Mouse (Mus musculus) embryonic fibroblast, embryonic 13.5 days (primary cell): ENCODE measurements around the gene Itpk1. TPM values are rescaled to one million over a fixed set of nuclear protein-coding genes. Genes with fewer than 3 reads are reported as not detected.
"Not testable (repeated sequence)": the region's sequence is repeated elsewhere in the genome, so short reads cannot be mapped to it uniquely, and the experiment has no call there.

Experiments used
- H3K27ac ChIP-seq: 2 replicates; pipeline ENCODE4 v1.5.1; 2012; ENCODE audit warnings: low read length, control low read depth, inconsistent platforms; ENCODE audit not compliant: insufficient read depth
- H3K4me1 ChIP-seq: 2 replicates; pipeline ENCODE4 v1.6.1; 2011; ENCODE audit warnings: low read length; ENCODE audit not compliant: control insufficient read depth, insufficient read depth
- H3K4me3 ChIP-seq: 2 replicates; pipeline ENCODE4 v1.5.1; 2011; ENCODE audit warnings: mild to moderate bottlenecking, control low read depth, low read length; ENCODE audit not compliant: insufficient read depth
- CTCF ChIP-seq: IDR thresholded peaks from 2 replicates; pipeline ENCODE4 v1.5.1; 2011; ENCODE audit warnings: mild to moderate bottlenecking, control low read depth, low read length, moderate library complexity, borderline replicate concordance; ENCODE audit not compliant: insufficient read depth
- POLR2A ChIP-seq: IDR thresholded peaks from 2 replicates; pipeline ENCODE4 v1.6.1; 2011; ENCODE audit warnings: low read depth, mild to moderate bottlenecking, control low read depth, low read length, moderate library complexity
- polyA plus RNA-seq: library from polyadenylated mRNA; stranded (reverse); fragments of >200 nt; gene quantifications from 2 replicates; pipeline ENCODE4 v1.2.4, GENCODE M21; 2011; ENCODE audit warnings: low read depth; ENCODE audit not compliant: missing spikeins, insufficient read length

Itpk1 gene
- polyA plus RNA-seq, 1 experiment = 5.0 TPM

DNA sequence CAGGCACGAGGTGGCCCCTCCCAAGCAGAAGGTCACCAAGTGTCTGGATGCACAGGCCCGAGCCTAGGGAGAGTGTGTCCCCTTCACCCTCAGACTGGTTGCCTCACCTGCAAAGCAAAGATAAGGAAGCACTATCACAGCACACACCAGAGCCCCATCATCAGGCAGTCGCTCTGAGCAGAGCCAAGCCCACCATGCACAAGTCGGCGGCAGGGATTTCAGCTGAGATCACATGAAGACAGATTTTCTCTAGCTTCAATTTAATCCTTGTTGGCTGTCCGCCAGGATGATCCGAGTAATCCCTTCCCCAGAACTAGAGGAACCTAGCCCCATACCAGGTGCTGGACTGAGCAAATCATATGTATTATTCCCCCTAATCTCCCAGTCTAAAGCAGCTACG is 73.0 kb downstream of the Itpk1 start:
- no peak overlapping the region for H3K4me3 ChIP-seq
- TF ChIP-seq POLR2A = no peak
- no peak for TF ChIP-seq CTCF

DNA sequence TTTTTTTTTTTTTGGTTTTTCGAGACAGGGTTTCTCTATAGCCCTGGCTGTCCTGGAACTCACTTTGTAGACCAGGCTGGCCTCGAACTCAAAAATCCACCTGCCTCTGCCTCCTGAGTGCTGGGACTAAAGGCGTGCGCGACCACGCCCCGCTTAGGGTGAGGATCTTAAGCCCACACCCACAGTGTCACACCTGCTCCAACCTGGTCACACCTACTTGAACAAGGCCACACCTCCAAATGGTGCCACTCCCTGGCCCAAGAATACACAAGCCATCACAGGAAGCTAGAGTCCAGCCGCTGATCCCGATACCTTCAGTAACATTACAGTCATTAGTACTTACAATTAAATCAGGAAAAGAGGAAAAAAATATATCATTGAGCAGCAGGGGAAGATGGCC is 74.3 kb downstream of the Itpk1 start:
- H3K4me3 ChIP-seq, H3K4me1 ChIP-seq, H3K27ac ChIP-seq: not testable (repeated sequence)

More for the DNA sequence above, 73.0 kb downstream of the Itpk1 start:
- Histone ChIP-seq H3K27ac (no peak overlapping the region), H3K4me1 (no peaks in the 10 kb centered on the region)

DNA sequence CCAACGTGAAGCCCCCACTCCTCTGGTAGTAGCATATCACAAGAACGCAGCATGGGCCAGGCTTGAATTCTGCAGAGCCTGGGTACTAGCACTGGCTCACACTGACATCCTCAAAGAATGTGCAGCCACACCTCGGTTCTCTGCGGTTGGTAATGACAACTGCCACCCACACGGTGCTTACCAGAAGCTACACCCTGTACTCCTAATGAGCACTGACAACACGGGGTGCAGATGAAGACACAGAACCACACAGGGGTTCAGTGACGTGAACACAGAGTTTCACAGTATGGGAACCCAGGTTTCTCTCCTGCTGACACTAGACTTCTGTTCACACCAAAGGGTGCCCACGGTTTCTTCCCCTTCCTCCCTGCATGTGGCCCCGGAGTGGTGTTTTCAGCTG is 76.5 kb downstream of the Itpk1 start:
- Histone ChIP-seq H3K27ac (no peak overlapping the region), H3K4me3 (no peak overlapping the region), H3K4me1 (no peaks in the 10 kb centered on the region)
- TF ChIP-seq POLR2A (no peak), CTCF (no peak)

DNA sequence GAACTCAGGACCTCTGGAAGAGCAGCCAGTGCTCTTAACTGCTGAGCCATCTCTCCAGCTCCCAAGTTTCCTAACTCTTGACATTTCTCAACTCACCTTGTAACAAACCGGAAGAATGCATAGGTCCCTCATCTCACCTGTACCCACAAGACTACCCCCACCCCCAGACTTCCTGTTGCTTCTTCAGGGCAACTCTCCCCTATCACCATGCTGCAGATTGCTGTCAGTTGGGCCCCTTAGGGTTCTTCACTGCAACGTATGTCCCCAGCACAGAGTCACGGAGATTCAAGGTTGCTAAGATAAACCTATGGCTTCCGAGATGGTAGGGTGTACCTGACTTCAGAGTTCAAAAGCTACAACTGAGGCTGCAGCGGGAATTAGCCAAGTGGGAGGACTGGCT is 77.2 kb downstream of the Itpk1 start:
- Histone ChIP-seq H3K4me3 (no peak overlapping the region), H3K27ac (no peak overlapping the region), H3K4me1 (no peaks in the 10 kb centered on the region)
- no peak for TF ChIP-seq CTCF
- no peak for TF ChIP-seq POLR2A

DNA sequence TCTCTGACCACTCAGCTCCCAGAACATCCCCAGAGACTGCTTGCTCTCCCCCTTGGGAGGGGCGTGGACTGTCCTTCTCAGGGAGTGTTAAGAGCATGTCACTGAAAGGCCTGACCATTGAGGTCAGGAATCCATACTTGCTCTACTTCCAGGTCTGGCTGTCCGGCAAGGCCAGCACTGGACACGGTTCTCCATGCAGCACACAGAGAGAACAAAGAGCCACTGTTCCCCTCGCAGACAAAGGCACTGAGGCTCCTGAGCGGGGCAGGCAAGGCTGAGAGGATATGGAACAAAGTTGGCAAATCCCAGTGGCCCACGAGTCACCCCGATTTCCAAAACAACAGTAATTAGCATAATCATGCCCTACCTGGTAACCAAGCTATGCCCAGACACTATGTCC is 77.9 kb downstream of the Itpk1 start:
- H3K4me3 ChIP-seq = no peak overlapping the region
- H3K27ac ChIP-seq = no peak overlapping the region
- H3K4me1 ChIP-seq = no peaks in the 10 kb centered on the region
- TF ChIP-seq CTCF = no peak
- no peak for TF ChIP-seq POLR2A

DNA sequence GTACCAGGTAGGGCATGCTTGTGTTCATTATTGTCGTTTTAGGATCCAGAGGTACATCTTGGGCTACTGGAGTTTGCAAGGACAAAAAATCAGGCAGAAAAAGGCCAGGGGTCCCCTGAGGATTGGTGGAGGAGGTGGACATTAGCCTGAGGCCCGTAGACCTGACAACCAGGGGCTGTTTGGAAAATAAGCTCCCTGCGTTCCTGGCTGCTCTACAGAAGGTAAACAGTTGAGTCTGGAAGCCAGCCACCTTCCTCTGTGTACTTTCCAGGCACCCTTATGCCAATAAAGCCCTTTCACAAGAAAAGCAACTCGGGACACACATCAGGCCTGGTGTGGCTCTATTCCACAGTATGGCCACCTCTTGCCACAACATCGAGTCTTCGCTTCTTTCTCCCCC is 79.0 kb downstream of the Itpk1 start:
- no peak overlapping the region for H3K27ac ChIP-seq
- no peaks in the 10 kb centered on the region for H3K4me1 ChIP-seq
- TF ChIP-seq CTCF (no peak), POLR2A (no peak)
- H3K4me3 ChIP-seq = no peak overlapping the region

DNA sequence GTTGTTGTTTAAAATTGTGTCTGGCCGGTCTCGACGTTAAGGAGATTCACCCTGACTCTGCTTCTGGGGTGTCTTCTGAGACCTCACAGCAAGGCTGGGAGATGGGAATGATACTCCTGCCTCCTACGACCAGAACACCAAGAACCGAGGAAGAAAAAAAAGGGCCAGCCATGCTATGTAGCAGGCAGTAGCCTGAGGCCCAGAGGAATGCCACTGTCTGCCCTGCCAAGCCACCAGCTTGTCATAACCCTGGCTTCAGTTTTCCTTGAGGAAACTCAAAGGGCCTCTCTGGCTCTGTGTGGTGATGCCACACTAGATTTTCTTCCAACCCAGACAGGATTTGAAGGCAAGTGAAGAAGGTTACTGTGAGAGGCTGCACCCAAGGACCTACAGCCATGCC is 79.6 kb downstream of the Itpk1 start:
- H3K27ac ChIP-seq = no peak overlapping the region
- no peak for TF ChIP-seq POLR2A
- no peak for TF ChIP-seq CTCF
- no peaks in the 10 kb centered on the region for H3K4me1 ChIP-seq

DNA sequence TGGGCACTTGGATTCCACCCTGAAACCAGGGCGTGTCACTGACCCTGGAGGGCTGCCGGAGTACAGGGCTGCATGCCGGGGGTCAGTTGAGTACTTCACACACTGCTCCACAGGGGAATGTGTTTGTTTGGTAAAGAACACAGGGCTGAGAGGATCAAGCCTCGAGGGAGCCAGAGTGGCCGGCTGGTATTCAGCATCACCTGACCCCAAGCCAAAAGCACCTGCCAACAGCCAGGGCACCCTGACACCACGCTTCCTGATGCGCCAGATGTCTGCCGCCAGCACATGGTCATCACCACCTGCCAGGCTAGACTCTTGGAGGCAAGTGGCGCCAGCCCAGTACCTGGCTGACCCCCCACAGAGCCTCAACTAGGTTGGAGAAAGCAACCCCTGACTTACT is 80.9 kb downstream of the Itpk1 start:
- no peaks in the 10 kb centered on the region for H3K4me1 ChIP-seq
- TF ChIP-seq POLR2A = no peak
- TF ChIP-seq CTCF = no peak
- H3K27ac ChIP-seq = no peak overlapping the region
- no peak overlapping the region for H3K4me3 ChIP-seq

More for the DNA sequence above, 79.6 kb downstream of the Itpk1 start:
- no peak overlapping the region for H3K4me3 ChIP-seq

DNA sequence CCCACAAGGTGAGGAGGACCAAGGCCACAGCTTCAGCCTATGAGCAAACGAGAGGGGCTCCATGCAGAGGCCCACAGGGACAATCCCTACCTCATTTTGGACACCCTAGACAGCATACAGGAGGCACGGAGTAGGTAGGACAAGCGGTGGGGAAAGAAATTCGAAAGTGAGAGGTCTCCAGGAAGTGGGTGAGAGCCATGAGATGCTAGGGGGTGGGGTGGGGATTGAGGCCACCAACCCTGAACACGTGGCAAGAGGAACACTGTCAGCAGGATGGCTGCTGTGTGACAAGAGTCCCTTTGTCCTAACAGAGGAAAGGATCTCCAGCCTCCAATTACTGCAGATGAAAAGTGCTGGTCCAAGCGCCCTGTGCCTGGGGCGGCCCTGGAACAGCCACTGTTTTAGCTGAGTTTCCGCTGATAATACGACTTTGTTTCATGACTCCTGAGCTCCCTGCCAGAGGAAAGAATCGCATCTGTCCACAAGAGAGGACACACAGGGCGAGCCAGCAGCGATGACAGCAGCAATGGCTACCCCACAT is 82.4 kb downstream of the Itpk1 start:
- TF ChIP-seq CTCF (no peak), POLR2A (no peak)
- Histone ChIP-seq H3K27ac (no peak overlapping the region), H3K4me1 (no peaks in the 10 kb centered on the region), H3K4me3 (no peak overlapping the region)

DNA sequence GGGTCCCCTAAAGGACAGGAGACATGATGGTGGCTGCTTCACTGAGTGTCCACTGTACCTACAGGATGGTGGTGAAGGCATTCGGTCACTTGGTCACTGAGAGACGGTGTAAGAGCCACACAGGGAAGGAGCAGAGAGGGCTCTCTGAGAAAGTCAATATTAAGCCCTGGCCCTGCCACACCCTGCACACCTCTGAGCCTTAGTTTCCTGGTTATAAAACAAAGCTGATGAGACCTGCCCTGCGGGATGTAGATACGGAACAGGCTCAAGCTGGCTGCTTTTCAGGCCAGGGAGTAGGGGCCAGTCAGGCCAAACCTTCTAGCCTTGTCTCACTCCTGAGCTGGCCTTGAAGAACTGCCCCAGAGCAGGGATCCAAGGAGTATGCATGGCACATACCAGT is 82.9 kb downstream of the Itpk1 start:
- no peak overlapping the region for H3K27ac ChIP-seq
- TF ChIP-seq POLR2A = no peak
- TF ChIP-seq CTCF = no peak
- H3K4me1 ChIP-seq = no peaks in the 10 kb centered on the region
- no peak overlapping the region for H3K4me3 ChIP-seq

DNA sequence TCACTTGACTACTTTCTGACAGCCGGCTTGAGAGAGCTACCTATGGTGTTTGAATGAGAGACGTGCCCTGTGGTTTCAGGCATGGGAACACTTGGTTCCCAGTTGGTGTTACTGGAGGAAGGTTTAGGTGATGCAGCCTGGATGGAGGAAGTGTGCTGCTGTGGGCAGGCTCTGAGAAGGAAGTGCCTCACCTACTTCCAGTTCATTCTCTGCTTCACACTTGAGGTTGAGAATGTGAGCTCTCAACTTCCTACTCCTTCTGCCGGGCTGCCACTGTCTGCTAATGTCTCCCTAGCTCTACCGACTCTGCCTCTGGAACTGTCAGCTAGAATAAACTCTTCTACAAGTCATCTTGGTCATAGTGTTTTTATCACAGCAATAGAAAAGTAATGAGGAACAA is 83.5 kb downstream of the Itpk1 start:
- Histone ChIP-seq H3K4me1 (no peaks in the 10 kb centered on the region), H3K27ac (no peak overlapping the region), H3K4me3 (no peak overlapping the region)
- no peak for TF ChIP-seq CTCF
- TF ChIP-seq POLR2A = no peak

DNA sequence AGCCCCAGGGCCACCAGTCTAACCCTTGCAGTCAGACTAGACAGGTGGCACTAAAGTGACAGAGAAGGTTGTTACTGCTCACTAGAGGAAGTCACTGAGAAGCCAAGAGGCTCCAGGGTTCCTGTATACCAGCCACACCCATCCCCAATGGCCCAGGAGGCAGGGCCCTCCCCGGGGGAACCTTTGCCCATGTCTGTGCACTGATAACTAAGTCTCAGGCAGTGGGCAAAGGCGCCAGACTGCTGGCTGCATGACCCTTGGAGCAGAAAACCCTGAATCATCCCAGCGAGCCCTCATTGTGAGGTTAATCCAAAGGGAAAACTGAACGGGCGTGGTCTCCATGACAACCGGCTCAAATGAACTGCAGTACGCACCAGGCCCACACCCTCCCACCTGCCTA is 84.8 kb downstream of the Itpk1 start:
- TF ChIP-seq CTCF (no peak), POLR2A (no peak)
- no peak overlapping the region for H3K27ac ChIP-seq
- no peak overlapping the region for H3K4me3 ChIP-seq
- no peaks in the 10 kb centered on the region for H3K4me1 ChIP-seq
